Mouse (Mus musculus) urinary bladder, postnatal 10 days (tissue): ENCODE results near the gene Eea1.

Source experiments
- DNase-seq: peaks from one replicate; pipeline ENCODE4 v3.0.0; 2022; ENCODE audit warnings: low spot score

The Eea1 gene

DNA sequence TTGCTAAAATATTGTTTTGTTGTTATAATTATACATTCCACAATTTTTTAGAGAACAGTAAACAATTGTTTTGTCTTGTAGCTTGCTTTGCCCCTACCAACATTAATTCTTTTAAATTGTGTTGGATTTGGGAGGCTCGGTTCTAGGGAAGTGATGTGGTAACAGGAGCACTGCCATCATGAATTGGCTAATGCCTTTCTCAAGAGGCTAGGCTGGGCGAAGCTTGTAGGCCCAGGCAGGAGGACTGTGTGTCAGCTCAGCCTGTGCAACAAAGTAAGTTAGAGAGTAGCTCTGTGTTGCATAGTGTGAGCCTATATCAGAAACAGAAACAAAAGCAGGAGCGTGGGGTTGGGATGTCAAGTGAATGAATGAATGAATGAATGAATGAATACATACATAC is 9.0 kb downstream of the Eea1 start:
- DNase-seq, result no peak

DNA sequence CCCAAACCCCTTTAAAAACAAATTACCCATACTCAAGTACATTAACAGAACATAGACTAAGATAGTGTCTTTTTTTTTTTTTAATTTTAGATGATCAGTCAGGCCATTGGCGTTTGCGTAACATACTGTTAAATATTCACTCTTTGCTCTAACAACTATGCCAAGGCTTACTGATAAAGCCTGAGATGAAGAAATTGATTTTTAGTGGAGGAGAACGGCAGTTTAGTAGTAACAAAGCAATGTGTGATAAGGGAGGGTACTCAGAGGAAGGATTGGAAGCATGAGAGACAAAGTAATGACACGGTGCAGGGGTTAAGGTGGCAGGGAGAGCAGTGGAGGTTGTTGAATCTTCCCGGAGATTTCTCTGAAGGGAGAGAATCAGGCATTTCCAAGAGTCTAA is 9.7 kb downstream of the Eea1 start:
- DNase-seq, result no peak

DNA sequence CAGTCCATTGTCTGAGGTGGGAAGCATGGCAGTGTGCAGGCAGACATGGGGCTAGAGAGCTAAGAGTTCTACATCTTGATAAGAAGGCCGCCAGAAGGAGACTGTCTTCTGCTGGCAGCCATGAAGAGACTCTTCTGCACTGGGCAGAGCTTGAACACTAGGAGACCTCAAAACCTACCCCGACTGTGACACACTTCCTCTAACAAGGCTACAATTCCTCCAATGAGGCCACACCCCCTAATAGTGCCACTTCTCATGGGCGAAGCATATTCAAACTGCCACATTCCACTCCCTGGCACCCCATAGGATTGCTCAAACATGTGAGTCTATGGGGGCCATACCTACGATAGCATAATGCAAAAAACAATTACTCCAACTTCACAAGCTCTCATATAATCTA is 10.3 kb downstream of the Eea1 start:
- no peak for DNase-seq

DNA sequence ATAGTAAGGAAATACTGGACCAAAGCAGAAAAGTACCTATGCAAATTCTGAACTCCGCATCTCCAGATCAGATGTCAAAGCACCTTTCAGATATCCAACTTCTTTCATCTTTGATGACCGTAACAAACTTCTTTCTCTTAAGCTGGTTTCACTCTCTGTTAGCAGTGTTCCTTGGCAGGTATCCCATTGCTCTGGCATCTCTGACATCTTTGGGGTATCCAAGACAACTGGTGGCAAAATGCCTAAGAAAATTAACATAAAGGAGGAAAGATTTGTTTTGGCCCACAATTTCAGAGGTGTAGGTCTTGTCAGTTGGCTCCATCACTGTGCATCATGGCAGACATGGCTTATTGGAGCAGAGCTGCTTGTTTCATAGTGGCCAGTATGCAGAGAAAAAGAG is 10.9 kb downstream of the Eea1 start:
- DNase-seq, result no peak

DNA sequence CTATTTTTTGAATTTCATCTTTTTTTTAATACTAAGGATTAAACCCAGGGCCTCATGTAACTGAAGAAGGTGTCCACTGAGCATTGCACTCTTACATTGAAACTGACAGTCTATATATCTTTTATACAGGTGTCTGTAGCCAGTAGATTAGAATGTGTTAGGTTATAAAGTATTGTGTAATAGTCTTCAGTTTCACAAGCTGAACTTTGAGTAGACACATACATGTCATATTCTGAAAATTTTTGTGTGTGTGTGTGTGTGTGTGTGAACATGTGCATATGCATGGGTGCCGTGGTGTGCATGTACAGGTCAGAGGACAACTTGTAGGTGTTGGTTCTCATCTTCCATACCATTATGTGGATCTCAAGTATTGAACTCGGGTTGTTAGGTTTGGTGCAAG is 16.2 kb downstream of the Eea1 start:
- DNase-seq, result no peak

DNA sequence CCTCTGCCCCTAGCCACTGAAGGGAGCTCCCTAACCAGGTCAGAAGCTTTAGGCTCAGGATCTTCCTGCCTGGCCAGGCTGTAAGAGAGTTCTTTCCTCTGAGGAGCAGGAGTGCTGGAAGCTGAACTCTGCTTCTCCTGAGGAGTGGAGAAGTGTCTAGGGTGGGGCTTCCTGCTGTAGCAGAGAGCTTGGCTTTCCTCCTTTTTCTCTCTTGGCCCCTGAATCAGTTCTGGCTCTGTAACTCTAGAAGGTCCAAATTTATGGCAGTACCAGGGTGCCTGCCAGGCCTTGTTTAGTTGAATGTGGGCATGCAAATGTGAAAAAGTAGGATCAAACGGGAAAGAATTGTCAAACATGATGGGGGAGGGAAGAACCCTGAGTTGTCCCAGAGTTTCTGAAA is 17.1 kb downstream of the Eea1 start:
- no peak for DNase-seq

DNA sequence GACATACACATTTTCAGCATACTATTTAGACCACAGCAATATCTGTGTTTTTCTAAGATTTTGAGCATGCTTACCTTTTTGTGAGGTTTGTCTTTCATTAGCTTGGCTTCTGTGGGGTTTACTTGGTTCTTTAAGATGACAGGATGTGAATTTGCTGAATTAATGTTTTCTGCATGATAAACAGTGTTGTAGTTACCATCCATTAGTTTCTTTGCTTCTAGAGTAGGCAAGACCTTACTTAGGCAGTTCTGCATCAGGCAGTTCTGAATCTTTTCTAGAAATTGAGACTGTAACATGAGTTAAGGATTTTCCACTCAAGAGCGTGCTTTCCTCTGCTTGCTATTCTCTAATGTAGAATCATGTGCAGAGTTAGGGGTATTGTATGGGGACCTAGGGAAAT is 24.2 kb downstream of the Eea1 start:
- DNase-seq, result no peak

DNA sequence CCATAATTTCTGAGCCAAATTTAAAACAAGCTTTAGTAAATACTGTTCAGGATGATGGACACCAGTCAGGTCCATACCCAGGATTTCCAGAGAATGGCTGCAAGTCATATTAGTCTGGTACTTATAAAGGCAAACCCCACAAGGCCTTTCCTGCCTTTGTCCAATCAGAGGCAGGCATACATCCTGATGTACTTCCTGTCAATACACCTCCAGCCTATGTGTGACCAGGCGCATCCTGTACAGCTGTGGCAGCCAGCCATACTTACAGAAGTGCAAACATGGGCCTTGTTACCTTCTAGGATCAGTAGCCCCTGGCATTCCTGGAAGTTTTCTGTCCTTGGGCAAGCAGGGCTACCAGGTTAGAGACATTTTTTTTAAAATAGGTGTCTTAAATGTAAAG is 29.2 kb downstream of the Eea1 start:
- no peak for DNase-seq

DNA sequence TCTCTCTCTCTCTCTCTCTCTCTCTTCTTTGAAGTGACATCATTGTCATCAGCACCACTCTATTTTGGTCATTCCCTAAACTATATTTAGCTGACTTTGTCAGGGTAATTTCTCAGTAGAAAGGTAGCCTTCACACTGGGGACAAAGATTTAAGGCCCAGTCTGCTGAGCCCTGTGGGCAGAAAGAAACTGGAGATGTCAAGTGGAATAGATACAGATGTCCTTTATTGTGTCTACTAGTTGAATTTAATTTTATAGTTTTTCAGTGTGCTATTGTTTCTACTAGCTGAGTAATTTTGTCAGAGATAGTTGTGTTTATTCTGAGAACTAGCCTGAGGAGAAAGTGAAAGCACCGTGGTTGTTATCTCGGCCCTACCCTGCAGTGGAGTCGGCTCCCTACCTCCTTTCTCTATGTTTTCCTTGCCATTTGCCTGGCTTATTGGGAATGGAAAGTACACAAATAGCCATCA is 30.3 kb downstream of the Eea1 start:
- DNase-seq, result no peak

DNA sequence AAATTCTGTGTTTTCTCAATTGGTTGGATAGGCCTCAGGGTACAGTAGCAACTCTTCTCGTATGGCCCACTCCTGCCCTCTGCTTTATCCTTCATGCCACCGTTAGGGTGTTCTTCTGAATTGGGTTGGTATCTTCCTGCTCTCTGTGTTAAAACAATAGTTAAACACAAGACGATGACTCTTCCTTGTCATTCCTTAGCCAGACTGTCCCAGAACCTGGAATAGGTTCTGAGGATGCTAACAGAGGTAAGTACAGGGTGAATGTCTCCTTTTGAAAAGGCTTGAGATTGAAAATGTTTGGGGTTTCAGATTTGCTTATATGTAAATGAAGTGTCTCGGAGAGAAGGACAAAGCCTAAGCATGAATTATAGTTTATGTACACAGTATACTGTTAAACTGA is 30.9 kb downstream of the Eea1 start:
- DNase-seq, result no peak

DNA sequence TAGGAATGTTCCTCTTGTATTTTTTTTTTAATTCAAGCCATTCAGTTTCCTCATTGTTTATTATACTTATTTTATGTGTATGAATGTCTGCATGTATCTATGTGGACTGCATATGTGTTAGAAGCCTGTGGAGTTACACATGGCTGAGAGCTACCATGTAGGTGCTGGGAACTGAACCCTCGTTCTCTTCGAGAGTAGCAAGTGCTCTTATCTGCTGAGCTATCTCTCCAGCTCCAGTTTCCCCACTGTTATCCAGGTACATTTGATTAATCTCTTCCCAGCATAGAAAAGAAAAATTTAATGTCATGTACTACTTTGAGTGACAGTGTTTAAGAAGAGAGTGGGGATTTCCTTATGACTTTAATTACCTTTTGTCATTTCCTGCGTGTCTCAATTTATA is 31.5 kb downstream of the Eea1 start:
- no peak for DNase-seq

DNA sequence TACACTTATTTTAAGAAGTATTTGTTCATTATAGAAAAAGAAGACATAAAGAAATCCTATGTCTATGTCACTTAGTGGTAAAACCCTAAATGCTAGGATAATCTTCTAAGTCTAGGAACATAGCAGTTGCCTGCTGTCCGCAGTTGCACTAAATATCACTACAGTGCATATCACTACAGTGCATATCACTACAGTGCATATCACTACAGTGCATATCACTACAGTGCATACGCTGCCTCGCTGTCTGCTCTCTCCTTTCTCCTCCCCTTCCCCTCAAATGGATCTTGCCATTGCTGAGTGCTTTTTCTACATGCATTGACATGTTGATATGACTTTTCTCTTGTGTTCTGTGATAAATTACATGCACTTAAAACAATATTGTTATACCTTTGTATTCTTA is 34.0 kb downstream of the Eea1 start:
- DNase-seq, result no peak

DNA sequence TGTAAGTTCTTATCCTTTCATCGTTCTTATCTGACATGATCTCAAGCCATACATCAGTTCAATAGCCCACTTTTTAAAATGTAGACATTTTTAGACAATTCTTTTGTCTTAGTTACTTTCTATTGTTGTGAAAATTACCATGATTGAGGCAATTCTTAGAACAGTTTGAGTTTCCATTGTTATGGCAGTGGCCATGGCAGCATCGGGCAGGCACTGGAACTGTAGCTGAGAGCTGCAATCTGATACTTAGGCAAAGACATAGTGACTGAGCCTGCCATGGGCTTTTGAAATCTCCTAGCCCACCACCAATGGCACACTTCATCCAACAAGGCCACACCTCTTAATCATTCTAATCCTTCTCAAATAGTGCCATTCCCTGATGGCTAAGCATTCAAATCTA is 36.3 kb downstream of the Eea1 start:
- no peak for DNase-seq

DNA sequence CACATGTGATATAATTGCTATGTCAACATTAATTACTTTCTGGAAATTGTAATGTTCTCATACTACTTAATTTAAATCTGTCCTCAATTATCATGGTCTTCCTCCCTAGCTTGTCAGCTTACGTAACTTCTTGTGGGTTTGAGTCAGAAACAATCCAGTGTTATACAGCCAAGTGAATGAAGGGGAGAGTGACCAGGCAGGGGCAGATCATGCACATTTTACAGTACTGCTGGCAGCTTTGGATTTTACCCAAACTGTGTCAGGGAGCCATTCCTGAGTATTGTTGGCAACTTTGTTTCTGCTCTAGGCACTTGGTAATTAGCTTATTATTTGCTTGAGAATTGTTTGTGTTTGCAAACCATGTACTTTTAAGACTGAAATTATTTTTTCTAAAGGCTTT is 49.3 kb downstream of the Eea1 start:
- no peak for DNase-seq

DNA sequence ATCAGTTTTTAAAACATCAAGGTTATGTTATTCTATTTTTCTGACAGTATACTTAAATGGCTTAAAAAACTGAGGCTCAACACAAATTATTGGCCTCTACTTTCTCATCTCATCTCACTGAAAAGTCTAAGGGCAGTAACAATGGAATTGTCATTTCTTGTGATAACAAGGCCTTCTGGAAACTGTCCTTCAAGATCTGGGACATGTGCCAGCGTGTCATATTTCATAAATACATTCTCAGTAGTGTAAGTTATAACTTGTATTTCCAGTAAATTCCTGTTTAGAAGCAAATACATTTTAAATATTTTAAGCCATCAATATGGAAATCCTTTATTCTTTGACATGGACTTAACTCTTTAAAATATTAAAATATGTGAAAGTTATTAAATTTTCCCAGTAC is 50.7 kb downstream of the Eea1 start:
- no peak for DNase-seq

DNA sequence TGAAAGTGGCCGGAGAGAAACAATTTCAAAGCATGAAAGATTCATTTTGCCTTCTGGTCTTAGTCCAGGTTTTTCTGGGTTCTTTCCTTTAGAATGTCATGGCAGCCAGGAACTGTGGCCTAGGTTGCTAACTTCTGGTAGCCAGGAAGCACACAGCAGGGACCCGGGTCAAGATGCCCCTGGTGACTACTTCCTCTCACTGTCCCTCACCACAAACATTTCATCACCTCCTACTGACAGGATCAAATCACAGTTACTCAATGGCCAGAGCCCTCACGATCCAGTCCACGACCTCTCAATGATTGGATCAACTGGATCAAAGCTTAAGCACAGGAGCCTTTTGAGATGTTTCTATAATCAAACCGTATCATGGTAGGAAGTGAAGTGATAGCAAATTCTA is 60.5 kb downstream of the Eea1 start:
- DNase-seq, result no peak

DNA sequence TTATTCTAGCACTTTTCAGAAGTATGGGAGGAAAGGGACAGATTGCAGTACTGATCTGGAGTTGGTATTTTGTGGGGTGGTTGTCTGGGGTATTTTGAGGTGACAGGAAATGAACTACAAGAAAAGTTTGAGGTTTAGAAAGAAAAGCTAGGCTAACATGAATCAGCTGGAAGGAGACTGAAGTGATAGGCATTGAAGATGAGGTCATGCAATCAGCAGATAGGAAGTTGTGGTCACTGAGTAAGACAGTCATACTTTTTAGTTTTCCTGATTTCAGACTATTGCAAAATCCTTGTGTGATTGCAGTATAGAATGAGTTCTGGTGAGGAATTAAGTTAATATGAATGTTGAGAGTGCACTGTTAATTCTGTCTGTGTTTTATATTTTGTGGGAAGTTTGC is 75.3 kb downstream of the Eea1 start:
- DNase-seq, result no peak

DNA sequence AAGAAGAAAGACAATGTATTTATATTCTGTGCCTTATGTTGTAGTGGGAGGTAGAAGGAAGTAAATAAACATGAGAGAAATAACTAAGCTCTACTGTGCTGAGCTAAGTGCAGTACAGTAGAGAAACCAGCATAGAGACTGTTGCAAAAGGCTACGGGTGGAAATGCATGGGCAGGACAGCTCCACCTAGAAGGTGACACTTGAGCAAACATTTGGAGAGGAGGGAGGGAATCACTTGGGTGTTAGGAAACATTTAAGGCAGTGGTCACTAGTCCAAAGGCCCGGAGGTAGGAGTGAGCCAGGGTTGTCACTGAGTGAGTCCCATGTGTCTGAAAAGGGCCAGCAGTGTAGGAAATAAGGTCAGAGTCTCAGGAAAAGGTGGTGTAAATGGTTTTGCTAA is 77.0 kb downstream of the Eea1 start:
- no peak for DNase-seq

DNA sequence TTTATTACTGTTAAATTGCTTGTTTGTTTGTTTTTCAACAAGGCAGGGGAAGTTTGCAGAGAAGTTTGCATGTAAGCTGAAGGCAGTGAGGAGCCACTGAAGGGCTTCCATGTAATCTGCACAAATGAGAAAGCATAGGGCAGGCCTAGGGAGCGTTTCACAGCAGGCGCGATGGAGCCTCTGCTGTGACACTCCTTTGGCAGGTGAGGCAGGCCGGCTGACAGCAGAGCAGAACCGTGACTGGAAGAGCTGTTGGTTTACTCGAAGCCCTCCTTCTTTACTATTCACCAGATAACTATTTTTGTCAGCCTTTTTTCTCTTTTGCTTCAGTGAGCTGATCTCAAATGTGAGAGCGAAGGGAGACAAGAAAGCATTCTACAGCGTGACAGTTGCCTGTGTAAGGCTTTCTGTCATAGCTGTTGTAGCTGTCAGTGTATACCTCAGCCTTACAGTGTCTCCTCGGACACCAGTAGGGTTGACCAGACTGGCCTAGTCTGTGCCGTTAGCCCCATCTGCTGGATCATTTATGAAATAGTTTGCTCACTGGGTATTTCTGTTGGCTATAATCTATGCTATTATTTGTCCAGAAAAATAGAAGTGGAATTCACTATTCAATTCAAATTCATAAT is 93.0 kb downstream of the Eea1 start:
- DNase-seq, result no peak

DNA sequence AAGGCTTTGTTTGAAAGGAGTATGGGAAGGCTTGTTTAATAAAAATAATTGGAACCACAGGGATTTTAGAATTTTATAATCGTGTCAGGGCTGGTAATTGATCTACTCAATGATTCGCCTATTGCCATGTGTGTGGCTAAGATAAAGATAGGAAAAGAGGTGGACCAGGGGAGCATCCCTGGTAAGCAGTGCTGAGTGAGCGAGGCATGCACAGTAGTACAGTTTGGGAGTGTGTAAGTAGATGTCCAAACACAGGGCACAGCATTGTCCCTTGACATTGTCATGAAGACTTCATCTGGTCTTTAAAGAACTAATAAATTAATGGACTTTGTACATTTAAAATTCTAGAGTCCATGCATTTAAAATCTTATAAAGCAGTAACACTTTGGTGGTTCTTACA is 93.7 kb downstream of the Eea1 start:
- DNase-seq, result no peak

DNA sequence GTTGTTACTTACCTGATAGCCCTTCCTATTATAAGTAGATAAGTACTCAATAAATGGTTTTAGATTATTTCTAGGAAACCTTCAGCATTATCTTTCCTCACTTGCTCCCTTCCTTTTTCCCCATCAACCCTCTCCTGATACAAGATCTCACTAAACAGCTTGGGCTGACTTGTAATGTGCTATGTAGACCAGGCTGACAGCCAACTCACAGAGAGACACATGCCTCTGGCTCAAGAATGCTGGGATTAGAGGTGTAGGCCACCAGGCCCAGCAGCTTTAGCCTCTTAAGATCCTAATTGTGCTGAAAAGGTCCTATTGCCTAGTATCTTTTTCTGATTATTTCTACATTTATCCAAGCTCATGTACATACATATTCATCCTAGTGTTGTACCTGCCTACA is 95.5 kb downstream of the Eea1 start:
- DNase-seq, result no peak

DNA sequence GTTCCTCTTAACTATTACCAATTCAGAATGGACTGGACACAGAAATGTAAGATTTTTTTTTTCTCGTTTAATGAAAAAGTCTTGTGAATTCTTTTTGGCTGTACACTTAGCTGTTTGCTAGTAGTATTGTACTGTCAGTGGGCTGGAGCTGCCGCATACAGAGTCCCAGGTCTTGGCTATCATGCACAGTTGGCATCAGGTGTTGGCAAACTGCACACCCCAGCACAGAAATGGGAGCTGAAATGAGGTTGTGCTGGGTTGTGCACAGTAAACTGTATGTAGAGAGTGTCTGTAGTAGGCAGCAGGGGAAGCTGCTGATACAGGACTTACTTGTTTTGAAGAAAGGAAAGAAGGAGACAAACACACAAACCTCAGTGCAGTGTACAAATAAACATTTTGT is 103.8 kb downstream of the Eea1 start:
- DNase-seq, result no peak

DNA sequence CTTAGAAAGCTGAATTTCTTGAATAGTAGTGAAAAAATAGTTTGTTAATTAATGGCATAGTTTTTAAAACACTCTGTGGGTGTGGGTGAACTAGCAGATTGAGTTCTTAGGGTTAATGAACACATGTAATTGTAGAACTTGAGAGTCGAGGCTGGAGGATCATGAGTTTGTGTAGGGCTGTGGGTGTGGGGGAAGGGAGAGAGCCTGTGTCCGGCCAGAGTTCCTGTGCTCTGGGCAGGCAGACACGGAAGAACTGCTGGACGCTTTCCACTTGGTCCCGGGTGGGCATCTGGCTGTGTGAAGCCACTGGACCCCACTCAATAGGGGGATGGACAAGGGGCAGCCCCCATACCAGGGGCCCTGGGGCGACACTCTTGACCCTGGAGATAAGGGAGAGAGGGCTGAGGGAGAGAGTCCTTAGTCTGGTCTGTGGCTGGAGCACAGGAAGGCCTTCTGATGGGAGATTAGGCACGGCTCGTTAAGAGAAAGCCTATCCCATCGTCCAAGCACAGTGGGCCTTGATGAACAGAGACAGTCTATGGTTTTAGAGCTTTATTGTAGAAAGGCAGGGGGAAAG is 107.6 kb downstream of the Eea1 start:
- DNase-seq, result no peak

DNA sequence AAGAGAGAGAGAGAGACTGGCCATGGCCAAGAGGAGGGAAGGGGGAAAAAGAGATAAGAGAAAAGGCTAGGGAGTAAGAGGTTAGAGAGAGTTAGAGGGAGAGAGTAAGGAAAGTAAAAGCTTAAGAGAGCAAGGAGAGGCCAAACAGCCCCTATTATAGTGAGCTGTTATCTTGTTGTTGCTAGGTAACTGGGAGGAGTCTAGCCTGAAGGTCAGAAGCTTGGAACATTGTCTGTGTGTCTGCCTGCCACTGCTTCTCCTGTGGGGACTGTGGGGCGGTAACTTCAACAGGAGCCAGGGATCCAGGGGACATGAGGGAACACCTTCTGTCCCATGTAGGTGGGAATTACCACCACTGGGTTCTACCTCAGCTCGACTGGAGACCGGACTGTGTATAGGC is 108.1 kb downstream of the Eea1 start:
- DNase-seq, result no peak

DNA sequence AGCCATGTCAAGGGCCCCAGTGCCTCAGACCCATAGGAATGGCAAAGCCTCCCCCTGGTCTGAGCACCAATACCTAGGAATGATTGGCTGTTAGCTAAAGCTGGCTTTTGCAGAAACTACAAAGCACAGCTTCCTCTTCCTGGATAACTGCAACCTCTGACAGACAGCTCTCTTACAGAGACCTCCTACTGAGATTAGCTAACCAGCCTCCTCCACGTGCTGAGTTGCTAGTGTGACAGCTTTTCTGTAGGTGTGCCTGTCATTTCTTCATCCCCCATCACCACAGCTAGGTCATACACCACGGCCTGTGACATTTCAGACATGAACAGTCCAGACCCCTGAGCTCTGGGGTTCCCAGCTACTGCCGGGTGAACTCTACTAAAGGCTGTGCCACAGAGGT is 126.9 kb downstream of the Eea1 start:
- no peak for DNase-seq
